Mouse (Mus musculus) cerebellum, postnatal 4 days (tissue): Measurements from ENCODE around the gene Plxna2.

Experiments used
- DNase-seq, 2 experiments: peaks; one replicate each; pipeline ENCODE4 v3.0.0; 2022; ENCODE audit warnings: low spot score in 2 of 2, mixed read lengths in 1 of 2

The Plxna2 gene

DNA sequence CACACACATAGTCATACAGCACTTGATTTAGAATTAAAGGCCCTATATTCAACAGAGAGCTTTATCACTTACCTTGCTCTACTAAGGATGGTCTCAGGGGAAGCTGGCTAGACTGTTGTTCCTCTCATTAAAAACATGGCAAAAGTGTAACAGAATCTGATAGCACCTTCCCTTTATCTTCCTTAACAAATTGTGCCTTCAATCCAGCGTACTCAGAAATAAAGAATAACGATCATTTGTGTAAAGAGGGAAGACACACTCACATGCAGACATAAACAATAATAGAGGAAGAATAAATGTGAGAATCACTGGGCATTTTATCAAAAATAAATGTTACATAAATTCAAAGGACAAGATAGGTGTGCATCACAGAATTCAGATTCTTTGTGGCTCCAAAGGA is at the start of gene Plxna2:
TSS of gene Plxna2 (plus strand) at position 301 of the 400 bp plus-strand sequence.
- no peak for DNase-seq

DNA sequence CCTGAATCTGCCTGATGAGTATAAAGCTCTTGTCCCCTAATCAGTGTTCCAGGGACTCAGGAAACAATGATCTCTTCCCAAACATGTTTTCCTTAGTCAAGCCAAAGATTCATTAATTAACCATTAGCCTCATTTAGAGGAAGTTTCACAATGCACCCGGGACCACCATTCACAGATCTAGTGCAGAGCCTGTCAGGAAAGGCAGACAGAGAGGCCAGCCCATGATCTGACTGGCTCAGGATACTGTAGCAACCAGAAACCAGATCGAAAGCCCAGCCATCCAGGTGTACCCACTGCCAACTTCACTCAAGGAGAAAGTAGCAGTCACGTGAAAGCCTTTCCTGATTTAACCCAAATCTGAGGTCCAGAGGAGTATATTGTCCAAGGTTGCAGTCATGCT is 44.1 kb upstream of the Plxna2 start:
- no peak for DNase-seq

DNA sequence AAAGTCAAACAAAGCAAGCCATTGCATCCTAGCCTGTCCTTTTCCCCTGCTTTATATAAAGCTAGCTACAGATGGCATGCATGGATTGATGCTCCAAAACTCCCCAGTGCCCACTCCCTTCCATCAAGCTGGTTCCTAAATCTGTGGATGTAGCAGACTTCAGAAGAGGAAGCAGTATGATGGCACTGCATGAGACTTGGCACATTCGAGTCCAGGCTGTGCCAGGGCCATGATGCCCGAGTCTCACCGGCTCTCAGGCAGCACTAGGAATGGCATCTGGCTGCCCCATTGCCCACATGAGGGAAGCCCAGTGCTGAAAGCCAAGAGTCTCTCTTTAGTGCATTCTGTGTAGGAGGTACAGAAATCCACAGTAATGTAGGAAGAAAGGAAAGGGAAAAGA is 39.7 kb upstream of the Plxna2 start:
- DNase-seq, result peak in 1 of 2 experiments; percentile 75

DNA sequence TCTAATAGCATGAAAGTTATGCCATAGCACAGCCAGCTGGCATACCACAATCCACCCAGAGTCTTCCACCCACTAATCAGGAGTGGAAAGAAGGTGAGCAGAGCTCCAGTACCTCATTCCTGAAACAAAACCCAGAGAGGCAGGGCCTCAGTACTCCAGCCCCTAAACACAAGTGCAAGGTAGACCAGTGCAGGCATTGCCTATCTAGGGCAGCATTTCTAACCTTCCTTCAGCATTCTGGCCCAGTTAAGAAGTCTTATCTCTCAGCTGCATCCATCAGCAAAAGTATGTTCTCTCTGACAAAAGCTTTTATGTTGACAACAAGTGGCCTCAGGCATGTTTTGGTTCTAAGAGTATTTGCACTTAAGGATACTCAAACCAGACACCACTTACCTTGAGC is 37.5 kb upstream of the Plxna2 start:
- DNase-seq, result no peak

DNA sequence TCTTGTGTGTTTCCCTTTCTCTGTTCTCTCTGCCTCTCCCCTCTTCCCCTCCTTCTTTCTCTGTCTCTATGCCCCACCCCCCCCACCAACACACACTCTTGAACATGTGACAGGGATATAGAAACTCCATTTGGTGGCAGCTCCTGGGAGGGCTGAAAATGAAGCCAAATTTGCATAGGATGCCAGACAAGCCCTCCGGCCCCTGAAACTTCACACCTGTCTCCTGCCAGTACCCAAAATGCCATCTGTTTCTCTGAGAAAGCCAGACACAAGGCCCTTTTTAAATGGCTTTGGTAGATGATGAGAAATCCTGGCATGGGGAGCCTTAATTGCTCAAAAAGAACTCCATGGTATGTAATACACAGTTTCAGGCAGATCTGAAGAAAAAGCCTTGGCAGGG is 31.3 kb upstream of the Plxna2 start:
- DNase-seq, result peak in 1 of 2 experiments; percentile 43

DNA sequence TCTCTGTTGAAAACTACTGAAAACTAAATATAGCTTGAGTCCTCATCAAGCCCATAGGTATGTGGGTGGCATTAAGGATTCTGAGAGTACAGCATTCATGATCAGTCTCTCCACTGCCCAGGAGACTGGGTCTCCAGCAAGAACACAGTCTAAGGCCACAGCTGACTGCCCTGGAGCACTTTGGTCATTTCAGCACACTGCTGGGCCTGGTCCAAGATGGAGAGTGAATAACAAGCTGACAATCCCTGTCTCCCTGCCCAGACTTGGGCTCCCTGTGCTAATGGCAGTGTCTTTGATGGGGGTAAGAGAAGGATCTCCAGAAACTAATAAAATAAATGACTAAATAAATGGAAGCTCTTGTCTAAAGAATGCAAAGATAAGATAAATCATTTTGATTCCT is 30.5 kb upstream of the Plxna2 start:
- DNase-seq, result peak in 1 of 2 experiments; percentile 42

DNA sequence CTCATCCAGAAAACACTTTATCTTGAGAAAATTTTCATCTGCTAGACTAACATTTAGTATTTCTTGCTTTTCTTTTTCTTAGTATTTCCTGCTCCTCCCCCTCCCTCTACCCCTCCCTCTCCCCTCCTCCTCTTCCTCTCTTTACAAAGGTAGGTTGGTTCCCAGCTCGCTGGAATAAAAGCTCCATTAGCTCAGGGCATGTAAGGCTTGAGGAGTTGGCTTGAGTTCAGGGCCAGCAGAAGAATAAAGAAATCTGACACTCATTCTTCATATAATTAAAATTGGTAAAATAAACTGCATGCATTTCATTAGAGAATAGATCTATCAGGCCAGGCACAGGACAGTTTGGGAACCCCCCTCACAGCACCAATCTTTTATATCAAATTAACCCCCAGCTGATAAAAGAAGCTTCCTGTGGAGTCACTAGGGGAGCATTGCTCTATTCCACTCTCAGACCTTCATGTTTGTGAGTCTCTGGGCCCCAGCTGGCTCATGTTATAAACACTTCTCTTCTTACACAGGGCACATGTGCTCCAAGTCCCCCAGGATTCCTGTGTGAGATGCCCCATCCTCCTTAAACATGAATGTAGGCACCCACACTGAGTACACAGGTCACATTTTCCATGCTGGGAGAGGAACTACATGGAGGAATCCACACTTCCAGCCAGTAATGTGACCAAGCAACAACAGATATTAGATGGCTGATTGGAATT is 29.9 kb upstream of the Plxna2 start:
- DNase-seq, result no peak

DNA sequence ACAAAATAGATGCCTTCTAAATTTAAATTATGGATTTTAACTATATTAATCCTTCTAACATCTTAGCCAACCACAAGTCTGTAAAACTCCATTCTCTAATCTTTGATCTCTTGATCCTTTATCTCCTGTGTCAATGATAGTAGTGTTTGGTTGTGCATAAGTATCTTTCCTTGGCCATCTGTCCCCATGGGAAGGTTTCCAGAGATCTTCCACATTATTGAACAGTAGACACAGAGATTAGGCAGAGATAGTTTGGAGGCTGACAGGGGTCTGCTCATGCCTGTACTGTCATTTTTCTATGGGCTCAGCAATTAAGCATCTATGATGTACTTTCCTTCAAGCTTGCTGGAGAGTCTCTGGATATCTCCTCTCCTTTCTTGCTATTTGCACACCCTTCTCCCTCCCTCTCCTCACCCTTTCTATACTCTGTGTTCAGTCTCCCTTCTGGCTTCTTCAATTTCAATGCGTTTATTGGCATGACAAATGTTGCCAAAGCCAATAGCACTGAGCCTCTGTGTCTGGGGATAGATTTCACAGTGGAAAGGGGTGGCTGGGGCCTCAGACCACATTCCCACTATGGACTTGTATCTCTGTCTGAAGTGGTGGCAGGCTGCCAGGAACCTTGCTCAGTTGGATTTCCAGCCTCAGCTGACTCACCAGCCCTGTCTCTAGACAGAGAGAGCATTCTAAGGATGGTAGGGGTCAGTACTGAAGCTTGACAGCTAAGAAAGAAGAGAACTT is 29.1 kb upstream of the Plxna2 start:
- peak; percentile 43 to 71 for DNase-seq

DNA sequence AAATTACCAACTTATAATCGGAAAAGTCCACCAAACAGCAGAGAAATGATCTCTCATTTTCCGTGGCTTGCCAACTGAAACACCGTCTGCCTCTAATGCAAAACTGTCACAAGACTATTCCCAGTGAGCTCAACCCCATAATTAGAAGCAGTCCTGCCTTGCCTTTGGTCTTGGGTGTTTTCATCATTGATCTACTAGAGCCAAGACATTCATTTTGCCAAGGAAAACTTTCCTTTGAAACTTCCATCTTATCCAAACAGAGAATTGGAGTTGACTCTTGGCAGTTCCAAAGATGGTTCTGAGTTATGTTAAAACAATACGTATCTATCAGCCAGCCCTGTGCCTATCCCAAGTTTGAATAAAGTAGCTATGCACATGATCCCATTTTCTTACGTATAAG is 24.9 kb upstream of the Plxna2 start:
- no peak for DNase-seq

DNA sequence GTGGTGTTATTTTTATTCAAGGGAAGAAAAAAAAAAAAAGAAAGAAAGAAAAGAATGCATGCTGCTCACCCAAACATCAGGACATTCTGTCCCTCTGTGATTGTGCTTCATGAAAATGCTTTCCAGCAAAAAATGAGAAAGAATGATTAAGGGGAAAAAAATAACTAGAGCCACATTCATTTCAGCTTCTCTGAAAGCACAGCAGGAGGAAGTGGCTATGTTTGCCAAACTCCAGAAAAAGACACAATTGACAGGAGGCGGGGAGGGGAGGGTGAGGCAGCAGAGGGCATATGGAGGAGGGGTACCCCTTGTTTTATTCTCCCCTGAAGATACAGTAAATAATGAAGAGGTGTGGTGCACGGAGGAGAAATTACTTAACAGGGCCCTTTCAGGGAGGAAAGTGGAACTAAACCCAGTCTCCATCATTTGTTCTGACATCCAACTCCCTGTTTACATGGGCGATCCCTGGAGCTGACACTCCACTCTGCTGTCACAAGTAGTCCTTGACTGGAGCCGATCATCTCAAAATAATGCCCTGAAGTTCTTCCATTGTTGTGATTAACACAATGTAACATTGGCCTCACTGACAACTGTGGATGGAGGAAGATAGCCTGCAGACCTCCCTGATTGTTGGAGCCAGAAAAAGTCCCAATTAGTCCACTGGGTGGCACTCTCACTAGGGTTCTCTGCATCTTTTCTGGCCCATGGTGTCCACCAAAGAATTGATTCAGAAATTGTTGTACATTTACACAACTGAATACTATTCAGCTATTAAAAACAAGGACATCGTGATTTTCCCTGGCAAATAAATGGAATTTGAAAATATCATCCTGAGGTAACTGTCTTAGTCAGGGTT is 10.4 kb upstream of the Plxna2 start:
- no peak for DNase-seq

DNA sequence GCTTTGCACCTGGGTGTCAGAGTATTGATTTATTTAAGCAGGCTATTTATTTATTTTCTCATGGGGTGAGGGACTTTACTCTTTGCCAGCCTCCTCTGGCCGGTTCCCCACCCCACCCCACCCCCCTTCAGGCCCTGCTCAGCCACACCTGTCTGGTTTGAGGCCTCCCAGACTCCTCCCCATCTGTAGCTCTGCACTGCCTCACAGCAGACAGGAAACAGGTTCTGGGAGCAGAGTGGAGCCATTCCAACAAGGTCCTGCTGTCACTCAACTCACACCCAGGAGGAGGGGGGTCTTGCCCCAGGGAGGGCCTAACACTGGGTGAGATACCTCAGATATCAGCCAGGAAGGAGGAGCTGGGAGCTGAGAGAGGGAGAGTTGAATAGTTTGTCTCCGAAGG is 7.5 kb upstream of the Plxna2 start:
- no peak for DNase-seq

DNA sequence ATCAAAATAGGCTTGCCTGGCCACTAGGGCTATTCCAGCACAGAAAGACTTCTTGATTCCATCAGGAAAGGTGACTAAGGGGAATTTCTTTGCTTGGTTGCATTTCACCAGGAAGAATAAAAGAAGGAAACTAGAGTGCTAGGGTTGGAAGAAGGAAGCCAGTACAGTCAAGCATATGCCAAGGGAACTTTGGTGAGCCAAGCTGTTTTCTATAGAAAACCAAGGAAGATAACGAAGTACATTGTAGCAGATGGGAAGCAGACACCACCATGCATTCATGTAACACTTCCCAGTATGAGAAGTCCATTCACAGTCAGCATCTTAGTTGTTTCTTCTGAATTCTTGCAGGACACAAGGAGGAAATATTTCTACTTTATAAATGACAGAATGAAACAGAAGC is 5.4 kb upstream of the Plxna2 start:
- DNase-seq, result no peak

DNA sequence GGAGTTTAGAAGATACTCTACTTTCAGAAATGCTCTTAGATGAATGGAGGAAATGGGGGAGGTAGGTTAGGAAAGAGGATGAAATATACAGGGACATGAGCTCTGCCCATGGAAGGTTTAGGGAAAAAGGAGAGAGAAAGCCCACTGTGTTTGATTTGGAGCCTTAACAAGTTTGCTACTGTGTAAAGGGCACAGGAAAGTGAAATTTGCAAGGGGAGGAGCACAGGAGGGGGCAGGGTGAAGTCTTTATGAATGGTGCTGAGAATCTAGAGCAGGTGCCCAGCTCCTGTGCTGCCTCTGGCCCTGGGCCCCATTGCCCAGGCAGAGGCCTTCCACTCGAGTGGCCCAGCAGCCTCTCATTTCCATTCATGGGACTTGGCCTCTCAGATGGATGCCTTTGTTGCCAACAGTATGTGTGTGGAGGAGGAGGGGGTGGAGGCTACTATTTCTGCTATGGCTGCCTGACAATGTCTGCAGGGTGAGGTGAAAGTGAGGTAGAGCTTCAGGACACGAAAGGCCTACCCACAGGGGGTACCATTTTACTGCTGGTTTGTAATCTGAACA is 4.7 kb upstream of the Plxna2 start:
- peak in 1 of 2 experiments; percentile 36 for DNase-seq

DNA sequence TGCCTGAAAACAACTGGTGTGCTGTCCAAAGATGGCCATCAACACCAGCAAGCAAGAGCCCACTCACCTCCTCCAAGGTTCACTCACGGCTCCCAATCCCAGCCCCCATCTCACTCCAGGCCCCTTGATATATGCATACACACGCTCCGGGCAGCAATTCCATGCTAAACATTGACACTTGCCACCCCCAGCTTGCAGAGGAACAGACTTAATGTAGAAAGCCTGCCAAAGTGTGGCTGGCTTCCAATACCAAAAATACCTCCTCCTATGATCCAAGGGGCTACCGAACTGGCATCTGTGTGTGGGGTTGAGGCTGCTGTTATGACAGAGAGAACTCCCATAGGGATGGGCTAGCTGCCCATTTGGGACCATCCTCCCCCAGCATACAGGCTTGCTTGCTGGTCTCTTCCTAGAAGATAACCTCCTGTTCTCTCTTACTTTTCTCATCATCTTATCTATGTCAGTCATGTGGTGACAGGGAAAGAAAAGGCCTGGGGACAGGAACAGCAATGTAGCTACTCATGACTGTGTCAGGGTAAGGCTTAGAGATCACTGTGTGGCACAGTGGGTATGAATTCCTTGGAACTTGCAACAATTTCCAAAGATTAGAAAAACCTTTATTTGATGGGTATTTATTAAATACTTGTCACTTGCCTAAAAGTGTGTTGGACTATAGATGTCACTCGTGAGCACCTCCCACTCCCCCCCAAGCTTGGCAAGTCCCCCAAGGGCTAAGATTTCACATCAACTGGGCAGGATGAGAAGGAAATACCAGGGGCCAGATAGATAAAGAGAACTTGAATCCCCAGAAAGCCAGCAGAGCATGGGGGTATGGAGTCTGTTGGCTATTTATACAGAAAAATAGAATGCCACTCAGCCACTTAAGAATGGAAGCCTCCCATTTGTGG is 3.8 kb upstream of the Plxna2 start:
- peak in 1 of 2 experiments; percentile 52 for DNase-seq

DNA sequence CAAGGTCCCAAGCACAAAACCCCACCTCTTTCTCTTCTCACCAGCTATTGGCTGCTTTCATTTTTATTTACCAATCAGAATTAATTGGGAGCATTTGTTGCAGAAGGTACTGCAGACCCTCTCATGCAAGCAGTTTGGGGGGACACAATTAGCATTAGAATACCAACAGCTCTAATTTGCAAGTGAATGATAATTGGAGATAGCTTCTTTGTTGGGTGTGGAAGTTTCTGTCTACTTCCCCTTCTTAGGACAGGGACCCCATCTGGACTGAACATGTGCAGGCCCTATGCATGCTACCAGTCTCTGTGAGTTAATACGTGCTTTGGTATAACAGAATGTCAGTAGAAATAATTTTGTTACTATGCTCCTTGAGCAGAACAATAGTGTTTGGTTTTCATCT is 1.9 kb upstream of the Plxna2 start:
- no peak for DNase-seq

DNA sequence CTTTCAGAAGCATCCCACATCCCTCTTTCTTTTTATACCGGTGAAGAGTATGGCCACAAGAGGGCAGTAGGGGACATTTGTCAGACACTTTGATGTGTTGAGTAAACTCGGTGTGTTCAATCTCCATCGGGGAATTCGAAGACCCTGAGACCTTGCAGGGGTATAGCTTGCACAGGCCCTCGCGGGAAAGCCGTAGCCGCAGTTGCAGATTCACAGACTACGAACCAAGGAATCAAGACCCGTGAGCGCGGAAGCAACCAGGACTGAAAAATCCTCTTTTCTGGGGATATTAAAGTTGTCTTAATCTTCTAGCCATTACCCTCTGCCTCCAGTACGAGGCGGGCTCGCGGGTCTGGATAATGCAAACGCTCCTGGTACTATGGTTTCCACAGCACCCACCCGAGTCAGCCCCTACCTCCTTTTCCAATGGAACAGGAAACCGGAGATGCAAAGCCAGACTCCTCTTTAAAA is 858 bp downstream of the Plxna2 start:
- DNase-seq, result peak; percentile 45 to 86

DNA sequence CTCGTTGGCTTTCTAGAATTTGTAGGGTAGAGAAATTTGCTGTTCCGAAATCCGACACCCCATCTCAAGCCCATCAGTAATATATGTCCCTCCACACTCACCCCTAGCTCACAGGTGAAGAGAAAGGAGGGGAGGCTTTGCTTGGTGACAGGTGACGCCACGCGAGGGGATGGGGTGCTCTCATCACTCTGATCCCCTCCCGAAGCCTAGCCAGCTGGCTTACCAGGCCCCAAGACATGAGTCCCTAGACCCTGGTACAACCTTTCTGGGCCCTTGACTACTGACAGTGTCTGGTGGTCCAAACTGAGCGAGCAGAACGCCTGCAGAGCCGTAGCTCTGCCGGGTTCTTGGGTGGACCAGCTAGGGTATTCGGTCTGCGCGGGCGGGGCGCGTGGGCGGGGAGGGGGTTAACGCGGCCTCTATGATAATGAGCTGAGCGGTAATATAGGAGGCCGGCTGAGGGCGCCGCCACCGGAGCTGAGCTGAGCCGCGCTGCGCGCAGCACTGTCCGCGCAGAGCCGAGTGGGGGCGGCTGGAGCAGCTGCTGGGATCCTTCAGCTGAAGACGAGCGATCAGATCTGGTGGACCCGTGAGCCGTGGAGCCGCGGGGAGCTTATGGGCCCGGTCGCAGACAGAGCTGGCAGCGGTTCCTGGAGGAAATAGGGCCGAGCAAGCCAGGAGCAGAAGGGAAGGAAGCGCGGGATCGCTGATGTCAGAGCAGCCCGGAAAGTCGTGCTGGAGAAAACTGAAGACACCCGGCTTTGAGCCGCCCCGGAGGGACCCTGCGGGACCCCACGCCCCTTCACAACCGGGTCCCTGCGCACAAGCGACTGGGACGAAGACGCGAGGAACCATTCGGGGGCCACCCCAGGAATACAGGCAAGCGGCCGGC is 1.6 kb downstream of the Plxna2 start:
- DNase-seq, result peak; percentile 80 to 87

DNA sequence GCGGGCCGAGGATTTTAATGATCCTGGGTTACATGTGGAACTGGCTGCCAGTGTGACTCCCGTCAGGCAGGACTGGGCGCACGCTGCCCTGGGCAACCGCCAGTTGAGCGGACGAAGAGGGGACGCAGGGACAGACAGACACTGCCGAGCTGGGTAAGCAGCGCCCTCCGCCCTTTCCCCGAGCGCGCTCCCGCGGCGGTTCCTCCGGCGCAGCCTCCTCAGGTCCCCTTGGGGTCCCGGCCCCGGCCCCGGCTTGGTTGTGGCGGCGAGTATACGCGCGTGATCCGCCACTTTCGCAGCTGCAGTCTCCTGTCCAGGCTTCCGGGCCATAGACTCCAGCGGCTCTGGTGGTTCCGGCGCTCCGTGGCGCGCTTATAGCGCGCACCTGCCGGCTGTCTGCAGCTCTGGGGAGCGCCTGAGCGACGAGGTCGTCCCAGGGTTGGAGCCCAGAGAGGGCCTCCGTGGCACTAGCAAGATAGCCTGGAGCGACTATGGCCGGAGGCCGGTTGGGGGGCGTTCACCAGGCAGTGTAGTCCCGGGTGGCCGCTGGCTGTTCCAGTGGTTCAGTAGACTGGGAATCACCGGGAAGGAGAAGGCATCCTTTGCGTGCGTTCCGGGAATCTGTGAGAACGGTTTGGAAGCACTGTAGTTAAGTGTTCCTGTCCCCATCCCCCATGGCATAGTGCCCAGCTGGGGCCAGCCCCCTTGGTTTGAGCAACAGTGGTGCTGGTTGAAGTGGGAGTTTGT is 2.4 kb downstream of the Plxna2 start:
- DNase-seq, result peak; percentile 40 to 57

DNA sequence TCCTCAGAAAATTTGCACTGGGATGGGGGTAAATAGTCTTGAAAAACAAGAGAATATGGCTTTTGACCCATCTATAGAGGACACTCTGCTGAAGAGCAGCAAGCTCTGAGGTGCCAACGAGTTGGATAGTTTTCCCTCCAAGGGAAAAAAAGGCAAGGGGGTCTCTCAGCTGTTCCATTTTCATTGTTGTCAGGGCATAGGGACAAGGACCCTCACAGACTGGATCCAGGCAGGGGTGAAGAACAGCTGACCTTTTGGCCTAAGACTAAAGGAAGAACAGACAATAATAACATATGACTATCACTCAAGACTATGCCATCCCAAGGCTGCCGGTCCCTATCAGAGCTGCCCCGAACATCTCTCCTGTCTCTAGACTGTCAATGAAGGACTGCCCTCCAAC is 4.2 kb downstream of the Plxna2 start:
- no peak for DNase-seq
